Mouse (Mus musculus) heart, postnatal 0 days (tissue): ENCODE results near the gene Tbc1d10c. TPM values are rescaled to one million over a fixed set of nuclear protein-coding genes. Genes with fewer than 3 reads are reported as not detected.

ENCODE experiments used
- ATAC-seq: fragments of 200-750 bp; cut with Nextera tagmentation; 2 replicates; pipeline ENCODE4 v1.8.0; 2017; ENCODE audit warnings: low read depth, moderate number of reproducible peaks, moderate library complexity; ENCODE audit not compliant: insufficient read depth
- DNase-seq: peaks from one replicate; pipeline ENCODE4 v3.0.0-alpha.2; 2016; ENCODE audit warnings: low spot score
- H3K27ac ChIP-seq: fragments of 300-500 bp; sonication (generic); 2 replicates; pipeline ENCODE4 v1.5.1; 2014; ENCODE audit warnings: low read depth, mild to moderate bottlenecking
- H3K27me3 ChIP-seq: fragments of 300-500 bp; sonication (generic); 2 replicates; pipeline ENCODE4 v1.6.1; 2014; ENCODE audit warnings: low read length, mixed read lengths; ENCODE audit not compliant: control insufficient read depth, insufficient read depth
- H3K36me3 ChIP-seq: fragments of 300-500 bp; sonication (generic); replicated peaks from 2 replicates; pipeline ENCODE4 v1.6.1; 2014; ENCODE audit warnings: low read length, mixed read lengths; ENCODE audit not compliant: control insufficient read depth, insufficient read depth
- H3K4me1 ChIP-seq: fragments of 300-500 bp; sonication (generic); 2 replicates; pipeline ENCODE4 v1.6.1; 2014; ENCODE audit warnings: antibody characterized with exemption; ENCODE audit not compliant: control insufficient read depth, insufficient read depth
- H3K4me2 ChIP-seq: fragments of 300-500 bp; sonication (generic); 2 replicates; pipeline ENCODE4 v1.6.1; 2014; ENCODE audit warnings: low read depth, mild to moderate bottlenecking, low read length, moderate library complexity
- H3K4me3 ChIP-seq: fragments of 300-500 bp; sonication (generic); 2 replicates; pipeline ENCODE4 v1.5.1; 2014; ENCODE audit warnings: low read depth, low read length
- H3K9ac ChIP-seq: fragments of 300-500 bp; sonication (generic); replicated peaks from 2 replicates; pipeline ENCODE4 v1.6.1; 2014; ENCODE audit warnings: low read depth, low read length, mixed read lengths
- H3K9me3 ChIP-seq: fragments of 300-500 bp; sonication (generic); replicated peaks from 2 replicates; pipeline ENCODE4 v1.6.1; 2016; ENCODE audit warnings: low read length; ENCODE audit not compliant: control insufficient read depth
- CTCF ChIP-seq: IDR thresholded peaks from 2 replicates; pipeline ENCODE4 v1.5.1; 2016; ENCODE audit warnings: antibody characterized with exemption, control low read depth, low read depth
- EP300 ChIP-seq: IDR thresholded peaks from 2 replicates; pipeline ENCODE4 v1.6.1; 2016; ENCODE audit warnings: antibody characterized with exemption, low read depth
- WGBS: fragments of 180-500 bp; shearing (Covaris S2); extraction: QIAGEN DNeasy Blood & Tissue Kit; methylation state at CpG from one replicate; pipeline ENCODE4 v1.1.7; 2014; 5-methylcytosine and 5-hydroxymethylcytosine counted together
- polyA plus RNA-seq: library from polyadenylated mRNA; unstranded; fragments of >200 nt; fragmentation: Nextera tagmentation; extraction: Ambion mirVana; gene quantifications from 2 replicates; pipeline ENCODE4 v1.2.1, GENCODE M21; 2015
- total RNA-seq: library from RNA; depleted of rRNA; stranded (reverse); fragments of >200 nt; gene quantifications from 2 replicates; pipeline ENCODE4 v1.2.3, GENCODE M21; 2014; ENCODE audit warnings: low replicate concordance

Gene Tbc1d10c
- total and polyA plus RNA-seq, 2 experiments from 2014 or later, result 2.7 TPM; not detected in 1

DNA sequence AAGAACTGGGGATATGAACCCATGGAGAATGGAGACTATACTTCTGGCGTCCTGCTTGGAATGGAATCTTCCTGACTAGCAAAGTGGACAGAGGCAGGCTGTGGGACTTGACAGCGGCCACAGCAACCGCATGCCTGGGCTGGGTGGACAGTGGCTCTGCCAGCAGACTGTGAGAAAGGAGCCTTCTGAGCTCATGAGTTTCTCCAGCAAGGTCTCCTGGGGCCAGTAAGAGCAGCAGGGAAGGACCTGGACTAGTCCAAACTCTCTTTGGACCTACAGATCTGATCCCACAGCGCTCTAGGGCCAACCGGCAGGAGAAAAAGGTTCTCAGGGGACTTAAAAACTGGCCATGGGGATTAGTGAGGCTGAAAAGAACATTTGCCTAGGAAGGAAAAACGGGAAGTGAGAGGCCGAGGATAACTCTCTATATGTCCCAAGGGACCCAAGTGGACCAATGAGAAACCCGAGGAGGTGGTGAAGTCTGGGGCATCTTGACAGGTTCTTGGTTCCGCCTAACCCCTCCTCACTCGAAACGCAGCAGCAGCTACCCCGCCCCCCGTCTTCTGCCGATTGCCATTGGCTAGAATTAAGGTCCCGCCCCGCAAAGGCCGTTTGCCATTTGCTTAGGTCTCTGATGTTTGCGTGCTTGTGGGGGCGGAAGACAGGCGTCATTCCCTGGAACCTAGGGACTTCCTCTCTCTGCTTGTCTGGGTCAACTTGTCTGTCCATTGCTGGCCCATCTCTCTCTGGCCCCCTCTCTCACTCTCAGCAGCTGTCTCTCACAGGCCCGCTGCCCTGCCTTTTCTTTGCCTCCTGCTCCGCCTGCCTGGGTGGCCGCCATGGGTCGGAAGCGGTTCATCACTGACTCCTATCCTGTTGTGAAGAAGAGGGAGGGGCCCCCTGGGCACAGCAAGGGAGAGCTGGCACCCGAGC, 40.4 kb upstream of the Tbc1d10c start, which contains the start of gene Pold4:
Pold4 (plus strand) TSS at position 647 of the 933 bp plus-strand sequence.
- no peak for TF ChIP-seq CTCF
- TF ChIP-seq EP300, result 0 out of 2 replicates have a peak, but pooled peaks have one; percentile 22
- H3K36me3 ChIP-seq, result no peaks in the 10 kb centered on the region

GRCm38 (mm10) chr19:4230415-4230814, 39.3 kb upstream of the Tbc1d10c start:
- H3K4me3 ChIP-seq, result no peak overlapping the region
- ATAC-seq, result no peak
- no peak for DNase-seq
- no peaks in the 10 kb centered on the region for H3K36me3 ChIP-seq
- no peaks in the 10 kb centered on the region for H3K27me3 ChIP-seq
- H3K9me3 ChIP-seq, result no peaks in the 10 kb centered on the region
- no peak overlapping the region for H3K4me2 ChIP-seq
- H3K4me1 ChIP-seq, result peaks cover 5% of the 10 kb centered on the region; the same call in 1 of the 2 replicates
- peak overlapping the region; percentile 10 for H3K27ac ChIP-seq
- H3K9ac ChIP-seq, result no peak overlapping the region
- TF ChIP-seq EP300 (no peak), CTCF (no peak)
- 41% methylated on average over 8 of the region's 8 CpGs for WGBS

More for the DNA sequence above, 40.4 kb upstream of the Tbc1d10c start, which contains the start of gene Pold4:
- Histone ChIP-seq H3K4me1 (peaks cover 5% of the 10 kb centered on the region; the same call in 1 of the 2 replicates), H3K4me3 (peak within 1 kb of the TSS; percentile 60), H3K4me2 (peak within 1 kb of the TSS; percentile 80), H3K9me3 (no peaks in the 10 kb centered on the region), H3K9ac (peak within 1 kb of the TSS; percentile 59), H3K27ac (peak within 1 kb of the TSS; percentile 79), H3K27me3 (no peaks in the 10 kb centered on the region)
- ATAC-seq (peak; percentile 91), DNase-seq (peak; percentile 97)
- WGBS, result 6% methylated on average over 25 of the region's 26 CpGs

GRCm38 (mm10) chr19:4229451-4230076, 38.5 kb upstream of the Tbc1d10c start:
- ATAC-seq (no peak), DNase-seq (no peak)
- no peak for TF ChIP-seq EP300
- TF ChIP-seq CTCF, result no peak
- Histone ChIP-seq H3K4me2 (no peak overlapping the region), H3K9me3 (no peaks in the 10 kb centered on the region), H3K27ac (no peak overlapping the region), H3K9ac (no peak overlapping the region), H3K36me3 (no peaks in the 10 kb centered on the region), H3K4me3 (no peak overlapping the region), H3K27me3 (no peaks in the 10 kb centered on the region), H3K4me1 (peaks cover 5% of the 10 kb centered on the region; the same call in 1 of the 2 replicates)
- WGBS, result 57% methylated on average over 9 of the region's 9 CpGs

GRCm38 (mm10) chr19:4228891-4229290, 37.8 kb upstream of the Tbc1d10c start:
- H3K27me3 ChIP-seq, result no peaks in the 10 kb centered on the region
- no peak for ATAC-seq
- no peak for TF ChIP-seq EP300
- TF ChIP-seq CTCF, result no peak
- H3K9me3 ChIP-seq, result no peaks in the 10 kb centered on the region
- H3K27ac ChIP-seq, result no peak overlapping the region
- H3K9ac ChIP-seq, result no peak overlapping the region
- 72% methylated on average over 4 of the region's 4 CpGs for WGBS
- no peaks in the 10 kb centered on the region for H3K36me3 ChIP-seq
- H3K4me1 ChIP-seq, result peaks cover 5% of the 10 kb centered on the region; the same call in 1 of the 2 replicates
- no peak for DNase-seq
- no peak overlapping the region for H3K4me3 ChIP-seq
- H3K4me2 ChIP-seq, result no peak overlapping the region

- no peak for TF ChIP-seq EP300
- TF ChIP-seq CTCF, result peak; percentile 98
- peak; percentile 92 for DNase-seq
- H3K4me1 ChIP-seq, result peaks cover 5% of the 10 kb centered on the region; the same call in 1 of the 2 replicates
- no peak overlapping the region for H3K4me3 ChIP-seq
- no peaks in the 10 kb centered on the region for H3K9me3 ChIP-seq
- H3K27me3 ChIP-seq, result no peaks in the 10 kb centered on the region
- H3K27ac ChIP-seq, result no peak overlapping the region
- H3K9ac ChIP-seq, result no peak overlapping the region
- no peaks in the 10 kb centered on the region for H3K36me3 ChIP-seq
- WGBS, result 13% methylated on average over 8 of the region's 8 CpGs
- H3K4me2 ChIP-seq, result no peak overlapping the region
- ATAC-seq, result peak; percentile 31
Measured at GRCm38 (mm10) chr19:4227894-4228678, 37.0 kb upstream of the Tbc1d10c start.
